Mouse (Mus musculus) neural tube, embryonic 11.5 days (tissue): Measurements from ENCODE around the gene Vps37c. TPM values are rescaled to one million over a fixed set of nuclear protein-coding genes. Genes with fewer than 3 reads are reported as not detected.

ENCODE experiments used
- ATAC-seq: fragments of 200-750 bp; cut with Nextera tagmentation; 2 replicates; pipeline ENCODE4 v1.8.0; 2017; ENCODE audit warnings: moderate number of reproducible peaks, mild to moderate bottlenecking, moderate TSS enrichment, moderate library complexity; ENCODE audit not compliant: insufficient read depth, low FRiP score, low TSS enrichment
- DNase-seq: peaks from one replicate; pipeline ENCODE4 v3.0.0-alpha.2; 2015; ENCODE audit warnings: low spot score
- H3K27ac ChIP-seq: fragments of 300-500 bp; sonication (generic); 2 replicates; pipeline ENCODE4 v1.5.1; 2014; ENCODE audit warnings: low read depth, mild to moderate bottlenecking, low read length
- H3K27me3 ChIP-seq: fragments of 300-500 bp; sonication (generic); 2 replicates; pipeline ENCODE4 v1.6.1; 2014; ENCODE audit warnings: mild to moderate bottlenecking, low read length, mixed read lengths; ENCODE audit not compliant: control insufficient read depth, insufficient read depth
- H3K36me3 ChIP-seq: fragments of 300-500 bp; sonication (generic); 2 replicates; pipeline ENCODE4 v1.6.1; 2014; ENCODE audit warnings: mild to moderate bottlenecking, low read length, moderate library complexity, mixed read lengths; ENCODE audit not compliant: control insufficient read depth, insufficient read depth
- H3K4me1 ChIP-seq: fragments of 300-500 bp; sonication (generic); 2 replicates; pipeline ENCODE4 v1.6.1; 2014; ENCODE audit warnings: low read length, mixed read lengths; ENCODE audit not compliant: control insufficient read depth, insufficient read depth
- H3K4me2 ChIP-seq: fragments of 300-500 bp; sonication (generic); 2 replicates; pipeline ENCODE4 v1.6.1; 2014; ENCODE audit warnings: low read depth, mild to moderate bottlenecking, moderate library complexity
- H3K4me3 ChIP-seq: fragments of 300-500 bp; sonication (generic); 2 replicates; pipeline ENCODE4 v1.5.1; 2014; ENCODE audit warnings: low read depth, low read length
- H3K9ac ChIP-seq: fragments of 300-500 bp; sonication (generic); 2 replicates; pipeline ENCODE4 v1.6.1; 2014; ENCODE audit warnings: mild to moderate bottlenecking, low read length
- H3K9me3 ChIP-seq: fragments of 300-500 bp; sonication (generic); 2 replicates; pipeline ENCODE4 v1.6.1; 2016; ENCODE audit warnings: low read length; ENCODE audit not compliant: control insufficient read depth
- WGBS: fragments of 180-500 bp; shearing (Covaris S2); extraction: QIAGEN DNeasy Blood & Tissue Kit; methylation state at CpG from one replicate; pipeline ENCODE4 v1.1.7; 2014; 5-methylcytosine and 5-hydroxymethylcytosine counted together
- polyA plus RNA-seq: library from polyadenylated mRNA; unstranded; fragments of >200 nt; fragmentation: Nextera tagmentation; extraction: Ambion mirVana; gene quantifications from 2 replicates; pipeline ENCODE4 v1.2.1, GENCODE M21; 2014

The Vps37c gene
- polyA plus RNA-seq, 1 experiment from 2014 or later = 34.4 TPM

GRCm38 (mm10) chr19:10707087-10707875 is 18.7 kb downstream of the Vps37c start:
- WGBS = 82% methylated on average over 13 of the region's 13 CpGs

GRCm38 (mm10) chr19:10707881-10708280 is 19.3 kb downstream of the Vps37c start:
- 89% methylated on average over 1 of the region's 1 CpGs for WGBS

More at GRCm38 (mm10) chr19:10707087-10707875, 18.7 kb downstream of the Vps37c start:
- Histone ChIP-seq H3K27ac (no peak overlapping the region), H3K27me3 (no peaks in the 10 kb centered on the region), H3K9ac (no peak overlapping the region), H3K36me3 (peaks cover 11% of the 10 kb centered on the region), H3K9me3 (no peaks in the 10 kb centered on the region), H3K4me1 (0 out of 2 replicates have a peak, but pooled peaks cover 2% of the 10 kb centered on the region), H3K4me3 (no peak overlapping the region), H3K4me2 (no peak overlapping the region)
- DNase-seq (no peak), ATAC-seq (no peak)

GRCm38 (mm10) chr19:10708900-10709299 is 20.4 kb downstream of the Vps37c start:
- no peaks in the 10 kb centered on the region for H3K27me3 ChIP-seq
- no peak; the same call in 1 of the 2 replicates for ATAC-seq
- no peaks in the 10 kb centered on the region for H3K9me3 ChIP-seq
- no peak overlapping the region for H3K27ac ChIP-seq
- peaks cover 18% of the 10 kb centered on the region for H3K36me3 ChIP-seq
- no peak overlapping the region for H3K4me3 ChIP-seq
- H3K4me2 ChIP-seq = no peak overlapping the region
- no peak overlapping the region for H3K9ac ChIP-seq
- no peak for DNase-seq
- H3K4me1 ChIP-seq = 0 out of 2 replicates have a peak, but pooled peaks cover 2% of the 10 kb centered on the region
- 65% methylated on average over 6 of the region's 6 CpGs for WGBS

More at GRCm38 (mm10) chr19:10707881-10708280, 19.3 kb downstream of the Vps37c start:
- Histone ChIP-seq H3K4me3 (no peak overlapping the region), H3K36me3 (peaks cover 17% of the 10 kb centered on the region), H3K4me1 (0 out of 2 replicates have a peak, but pooled peaks cover 2% of the 10 kb centered on the region), H3K9ac (no peak overlapping the region), H3K9me3 (no peaks in the 10 kb centered on the region), H3K27ac (no peak overlapping the region), H3K27me3 (no peaks in the 10 kb centered on the region), H3K4me2 (no peak overlapping the region)
- DNase-seq = no peak
- ATAC-seq = no peak

GRCm38 (mm10) chr19:10709360-10710087 is 21.0 kb downstream of the Vps37c start:
- H3K9ac ChIP-seq = no peak overlapping the region
- DNase-seq (peak; percentile 94), ATAC-seq (peak; percentile 82)
- H3K27ac ChIP-seq = no peak overlapping the region
- H3K27me3 ChIP-seq = no peaks in the 10 kb centered on the region
- H3K4me2 ChIP-seq = no peak overlapping the region
- 27% methylated on average over 8 of the region's 8 CpGs for WGBS
- H3K36me3 ChIP-seq = peaks cover 18% of the 10 kb centered on the region
- 0 out of 2 replicates have a peak, but pooled peaks cover 2% of the 10 kb centered on the region for H3K4me1 ChIP-seq
- no peak overlapping the region for H3K4me3 ChIP-seq
- H3K9me3 ChIP-seq = no peaks in the 10 kb centered on the region

GRCm38 (mm10) chr19:10710088-10710511 is 21.6 kb downstream of the Vps37c start:
- no peak overlapping the region for H3K9ac ChIP-seq
- peak; percentile 59 for DNase-seq

GRCm38 (mm10) chr19:10710751-10711150 is 22.2 kb downstream of the Vps37c start:
- peaks cover 18% of the 10 kb centered on the region for H3K36me3 ChIP-seq
- no peak overlapping the region for H3K27ac ChIP-seq
- no peak for DNase-seq
- WGBS = 94% methylated on average over 4 of the region's 4 CpGs
- no peaks in the 10 kb centered on the region for H3K9me3 ChIP-seq
- H3K4me2 ChIP-seq = no peak overlapping the region
- ATAC-seq = no peak
- H3K4me3 ChIP-seq = no peak overlapping the region
- H3K27me3 ChIP-seq = no peaks in the 10 kb centered on the region
- 0 out of 2 replicates have a peak, but pooled peaks cover 2% of the 10 kb centered on the region for H3K4me1 ChIP-seq
- no peak overlapping the region for H3K9ac ChIP-seq

More at GRCm38 (mm10) chr19:10710088-10710511, 21.6 kb downstream of the Vps37c start:
- Histone ChIP-seq H3K9me3 (no peaks in the 10 kb centered on the region), H3K4me1 (0 out of 2 replicates have a peak, but pooled peaks cover 2% of the 10 kb centered on the region), H3K4me2 (no peak overlapping the region), H3K27me3 (no peaks in the 10 kb centered on the region), H3K36me3 (peaks cover 18% of the 10 kb centered on the region), H3K27ac (no peak overlapping the region), H3K4me3 (no peak overlapping the region)
- 83% methylated on average over 9 of the region's 9 CpGs for WGBS
- peak; percentile 22 for ATAC-seq

- ATAC-seq = no peak
- no peaks in the 10 kb centered on the region for H3K9me3 ChIP-seq
- no peak overlapping the region for H3K4me2 ChIP-seq
- no peak overlapping the region for H3K9ac ChIP-seq
- no peak overlapping the region for H3K27ac ChIP-seq
- WGBS = 91% methylated on average over 7 of the region's 7 CpGs
- 0 out of 2 replicates have a peak, but pooled peaks cover 2% of the 10 kb centered on the region for H3K4me1 ChIP-seq
- no peak overlapping the region for H3K4me3 ChIP-seq
- no peaks in the 10 kb centered on the region for H3K27me3 ChIP-seq
- DNase-seq = no peak
- H3K36me3 ChIP-seq = peaks cover 18% of the 10 kb centered on the region
These were observed 23.7 kb downstream of the Vps37c start for GRCm38 (mm10) chr19:10712194-10712593.

- WGBS = 93% methylated on average over 12 of the region's 12 CpGs
- Histone ChIP-seq H3K9me3 (no peaks in the 10 kb centered on the region), H3K27me3 (no peaks in the 10 kb centered on the region), H3K4me2 (no peak overlapping the region), H3K4me3 (no peak overlapping the region), H3K9ac (no peak overlapping the region), H3K27ac (no peak overlapping the region), H3K36me3 (peaks cover 18% of the 10 kb centered on the region), H3K4me1 (0 out of 2 replicates have a peak, but pooled peaks cover 2% of the 10 kb centered on the region)
- ATAC-seq (no peak), DNase-seq (no peak)
These were observed 24.1 kb downstream of the Vps37c start for GRCm38 (mm10) chr19:10712646-10713045.
